Mouse (Mus musculus): ENCODE results near the gene Dmrta1.
"Not testable (repeated sequence)": the region's sequence is repeated elsewhere in the genome, so short reads cannot be mapped to it uniquely, and the experiment has no call there.

The Dmrta1 gene

GRCm38 (mm10) chr4:89679195-89679594 is at the start of gene Dmrta1:
Gene Dmrta1, plus strand, starts transcription at chr4:89679436.
- no peak for DNase-seq (ENCODE audit: low read depth)

- DNase-seq (ENCODE audit: low read depth), result no peak
Observed at GRCm38 (mm10) chr4:89630374-89631079, 48.7 kb upstream of the Dmrta1 start.

GRCm38 (mm10) chr4:89631560-89631959 is 47.7 kb upstream of the Dmrta1 start:
- no peak for DNase-seq (ENCODE audit: low read depth)

- no peak for DNase-seq (ENCODE audit: low read depth)
Observed at GRCm38 (mm10) chr4:89638651-89639050, 40.6 kb upstream of the Dmrta1 start.

- DNase-seq (ENCODE audit: low read depth), result no peak
Observed at GRCm38 (mm10) chr4:89644235-89645115, 34.8 kb upstream of the Dmrta1 start.

GRCm38 (mm10) chr4:89650352-89651311 is 28.6 kb upstream of the Dmrta1 start:
- no peak for DNase-seq (ENCODE audit: low read depth)

- no peak for DNase-seq (ENCODE audit: low read depth)
Observed at GRCm38 (mm10) chr4:89651312-89651686, 27.9 kb upstream of the Dmrta1 start.

GRCm38 (mm10) chr4:89651779-89652178 is 27.5 kb upstream of the Dmrta1 start:
- DNase-seq (ENCODE audit: low read depth), result no peak

GRCm38 (mm10) chr4:89663406-89663805 is 15.8 kb upstream of the Dmrta1 start:
- no peak for DNase-seq (ENCODE audit: low read depth)

- no peak for DNase-seq (ENCODE audit: low read depth)
Observed at GRCm38 (mm10) chr4:89674711-89675110, 4.5 kb upstream of the Dmrta1 start.

GRCm38 (mm10) chr4:89677903-89678302 is 1.3 kb upstream of the Dmrta1 start:
- DNase-seq (ENCODE audit: low read depth), result no peak

GRCm38 (mm10) chr4:89678713-89679112 is 523 bp upstream of the Dmrta1 start:
- no peak for DNase-seq (ENCODE audit: low read depth)

- DNase-seq (ENCODE audit: low read depth), result no peak
Observed at GRCm38 (mm10) chr4:89687961-89688803, 8.9 kb downstream of the Dmrta1 start.

- no peak for DNase-seq (ENCODE audit: low read depth)
Observed at GRCm38 (mm10) chr4:89688804-89689497, 9.7 kb downstream of the Dmrta1 start.

GRCm38 (mm10) chr4:89691936-89692335 is 12.7 kb downstream of the Dmrta1 start:
- no peak for DNase-seq (ENCODE audit: low read depth)

GRCm38 (mm10) chr4:89692780-89693179 is 13.5 kb downstream of the Dmrta1 start:
- peak; percentile 69 for DNase-seq (ENCODE audit: low read depth)

- DNase-seq (ENCODE audit: low read depth), result peak; percentile 40
Observed at GRCm38 (mm10) chr4:89695589-89695988, 16.4 kb downstream of the Dmrta1 start.

GRCm38 (mm10) chr4:89697951-89698350 is 18.7 kb downstream of the Dmrta1 start:
- no peak for DNase-seq (ENCODE audit: low read depth)

GRCm38 (mm10) chr4:89723526-89724190 is 44.4 kb downstream of the Dmrta1 start:
- DNase-seq (ENCODE audit: low read depth), result not testable (repeated sequence)
